ENCODE assay signal across 8 mouse cellular contexts in the genomic region with DNA sequence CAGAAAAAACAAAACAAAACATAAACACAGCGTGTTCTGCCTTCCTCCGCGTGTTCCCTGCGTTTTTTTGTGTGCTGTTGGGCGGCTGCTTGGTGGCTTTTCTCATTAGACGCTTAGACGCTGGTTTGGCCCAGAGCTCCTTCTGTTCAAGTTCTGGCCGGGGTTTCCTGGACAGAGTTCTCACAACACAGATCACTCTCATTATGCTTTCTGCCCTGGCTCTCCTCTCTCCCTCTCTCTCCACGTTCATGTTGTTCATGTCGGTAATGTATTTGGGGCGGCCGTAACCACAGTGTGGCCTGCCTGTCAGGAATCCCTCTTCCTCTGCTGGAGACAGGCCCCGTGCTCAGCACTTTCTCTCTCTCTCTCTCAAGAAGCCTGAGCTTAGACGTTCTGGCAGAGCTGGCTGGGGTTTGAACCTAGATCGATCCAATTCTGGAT. TPM values are rescaled to one million over a fixed set of nuclear protein-coding genes. Genes with fewer than 3 reads are reported as not detected.
A peak's percentile ranks its signal among the peaks of the same experiment; 100 is the strongest.
DNase-seq lines count a peak whose midpoint lies in the region; TF ChIP-seq lines count a peak whose summit lies in the region.

No protein-coding gene starts in this region.

- intact Hi-C loops in gastrocnemius, postnatal 36 days (cut with DNase I): loop anchor here (5.0 kb wide), 1 partner anchor 48 kb away; the partner anchor contains the start of gene Rplp0

- H3K27me3 ChIP-seq in thymus, adult 2 months (ENCODE audit: control insufficient read depth, insufficient read depth, low read length): no peaks in the 10 kb centered on the region
- peaks cover 4% of the 10 kb centered on the region; the same call in 1 of the 2 replicates for H3K27me3 ChIP-seq in midbrain, embryonic 10.5 days (ENCODE audit: low read depth, poor library complexity, severe bottlenecking)

- 14% methylated on average over 15 of the region's 15 CpGs for WGBS in thymus, adult 2 months
- 59% methylated on average over 15 of the region's 15 CpGs for WGBS in midbrain, embryonic 10.5 days

- no peaks in the 10 kb centered on the region for H3K9me3 ChIP-seq in midbrain, embryonic 10.5 days (replicated peaks)

- no peak for TF ChIP-seq CTCF in thymus, adult 2 months (IDR thresholded peaks at IDR 0.05; ENCODE audit: borderline replicate concordance, control insufficient read depth, extremely low read depth, insufficient read depth, low read length, poor library complexity)

- no peak for DNase-seq in thymus, adult 2 months
- no peak for DNase-seq in thymus, postnatal 14 days
- DNase-seq in gastrocnemius, postnatal 36 days: peak; percentile 46 to 52
- peak; percentile 57 to 65 for DNase-seq in kidney, adult 8-10 months
- no peak for DNase-seq in midbrain, embryonic 10.5 days (ENCODE audit: low spot score)
- DNase-seq in adrenal gland, adult (ENCODE audit: inconsistent age in 2 of 2, low spot score in 1 of 2): no peak
- no peak for DNase-seq in frontal cortex, postnatal 14 days (ENCODE audit: low spot score in 2 of 2)
- no peak for DNase-seq in layer of hippocampus, postnatal 14 days (ENCODE audit: low spot score in 2 of 2)

- H3K36me3 ChIP-seq in thymus, adult 2 months (ENCODE audit: control insufficient read depth, insufficient read depth, low read length): no peaks in the 10 kb centered on the region
- H3K36me3 ChIP-seq in midbrain, embryonic 10.5 days: peaks cover 5% of the 10 kb centered on the region

- H3K4me3 ChIP-seq in thymus, adult 2 months (ENCODE audit: control insufficient read depth, insufficient read depth, low read length): 0 out of 2 replicates have a peak overlapping the region, but pooled peaks have one; percentile 1
- H3K4me3 ChIP-seq in midbrain, embryonic 10.5 days: peak overlapping the region; percentile 92

- TF ChIP-seq POLR2A in thymus, adult 2 months (IDR thresholded peaks at IDR 0.05; ENCODE audit: control insufficient read depth, extremely low read depth, insufficient read depth, low read length, poor library complexity): no peak

- peaks cover 45% of the 10 kb centered on the region for H3K4me1 ChIP-seq in thymus, adult 2 months (replicated peaks; ENCODE audit: control insufficient read depth, insufficient read depth, low read length)
- H3K4me1 ChIP-seq in midbrain, embryonic 10.5 days: peaks cover 42% of the 10 kb centered on the region

- H3K27ac ChIP-seq in thymus, adult 2 months (ENCODE audit: control insufficient read depth, insufficient read depth, low read length): no peak overlapping the region
- H3K27ac ChIP-seq in midbrain, embryonic 10.5 days (replicated peaks): peak overlapping the region; percentile 59; the same call in 1 of the 2 replicates

RNA-seq across cellular contexts. Expression of gene Pxn, which starts 2.9 kb away (rescaled TPM):
- 161 and 172 TPM in 2 replicates for polyA plus RNA-seq in thymus, adult 2 months (2012; rRNA removed)
- 10 to 100 TPM; 78.1 to 80.7 TPM for total RNA-seq in gastrocnemius, postnatal 36 days (2021)
- polyA plus RNA-seq in midbrain, embryonic 10.5 days (2016; fragmentation: Nextera tagmentation; extraction: Ambion mirVana): 27.9 and 28.9 TPM in 2 replicates
- 10 to 100 TPM; 33.1 to 38.7 TPM for total RNA-seq in layer of hippocampus, postnatal 14 days (2021)

RNA-seq across cellular contexts. Expression of gene Sirt4, which starts 24.8 kb away (rescaled TPM):
- polyA plus RNA-seq in thymus, adult 2 months (2012; rRNA removed): 47.2 and 48.6 TPM in 2 replicates
- total RNA-seq in gastrocnemius, postnatal 36 days (2021): 10 to 100 TPM; 11.2 to 12.2 TPM
- 15.2 and 17.0 TPM in 2 replicates for polyA plus RNA-seq in midbrain, embryonic 10.5 days (2016; fragmentation: Nextera tagmentation; extraction: Ambion mirVana)
- 10 to 100 TPM; 25.8 to 28.3 TPM for total RNA-seq in layer of hippocampus, postnatal 14 days (2021)

RNA-seq across cellular contexts. Expression of gene Pla2g1b, which starts 43.3 kb away (rescaled TPM):
- polyA plus RNA-seq in thymus, adult 2 months (2012; rRNA removed): 1.2 and 1.8 TPM in 2 replicates
- not detected for total RNA-seq in gastrocnemius, postnatal 36 days (2021)
- 0.41 and 0.62 TPM in 2 replicates for polyA plus RNA-seq in midbrain, embryonic 10.5 days (2016; fragmentation: Nextera tagmentation; extraction: Ambion mirVana)
- total RNA-seq in layer of hippocampus, postnatal 14 days (2021): not detected

RNA-seq across cellular contexts. Expression of gene Rplp0, which starts 49.9 kb away (rescaled TPM):
- 3,356 and 3,688 TPM in 2 replicates for polyA plus RNA-seq in thymus, adult 2 months (2012; rRNA removed)
- 100 to 1,000 TPM; 533 to 598 TPM for total RNA-seq in gastrocnemius, postnatal 36 days (2021)
- 1,126 and 1,338 TPM in 2 replicates for polyA plus RNA-seq in midbrain, embryonic 10.5 days (2016; fragmentation: Nextera tagmentation; extraction: Ambion mirVana)
- 100 to 1,000 TPM; 347 to 378 TPM for total RNA-seq in layer of hippocampus, postnatal 14 days (2021)

RNA-seq across cellular contexts. Expression of gene Gcn1l1, which starts 55.7 kb away (rescaled TPM):
- 87.8 and 109 TPM in 2 replicates for polyA plus RNA-seq in thymus, adult 2 months (2012; rRNA removed)
- 10 to 100 TPM; 25.5 to 28.8 TPM for total RNA-seq in gastrocnemius, postnatal 36 days (2021)
- 52.5 and 61.2 TPM in 2 replicates for polyA plus RNA-seq in midbrain, embryonic 10.5 days (2016; fragmentation: Nextera tagmentation; extraction: Ambion mirVana)
- 10 to 100 TPM; 69.1 to 71.5 TPM for total RNA-seq in layer of hippocampus, postnatal 14 days (2021)

Comparison
In these comparisons a context has a peak if more than half of its experiments do, and no peak if none do; other contexts are left out.
1. DNase-seq: peak in gastrocnemius, postnatal 36 days (2 of 2) and kidney, adult 8-10 months (2 of 2); none in thymus, adult 2 months (single experiment), thymus, postnatal 14 days (single experiment), midbrain, embryonic 10.5 days (single experiment), adrenal gland, adult (0 of 2), frontal cortex, postnatal 14 days (0 of 2) and layer of hippocampus, postnatal 14 days (0 of 2).